Mouse (Mus musculus): ENCODE data around the gene Gm21244. TPM values are rescaled to one million over a fixed set of nuclear protein-coding genes. Genes with fewer than 3 reads are reported as not detected.
"Not testable (repeated sequence)": the region's sequence is repeated elsewhere in the genome, so short reads cannot be mapped to it uniquely, and the experiment has no call there.

The Gm21244 gene
- not detected for total RNA-seq (2021)
- long read RNA-seq, experiment 1, result 0 reads
- long read RNA-seq, experiment 2, result 0 reads

- not testable (repeated sequence) for DNase-seq (ENCODE audit: low spot score)
Observed at GRCm38 (mm10) chrY:7169193-7169592, at the start of gene Gm21244. Gm21244 (minus strand) TSS chrY:7169293.

Other genes with a start within 250 kb of the Gm21244 start
- not detected for gene Gm28998, start 84.5 kb upstream of the Gm21244 start, total RNA-seq (2021)
- not detected for gene Gm21788, start 235.7 kb upstream of the Gm21244 start, total RNA-seq (2021)

Data from gastrocnemius, adult 18-20 months (tissue).